Mouse (Mus musculus): ENCODE measurements around the gene Nectin1. TPM values are rescaled to one million over a fixed set of nuclear protein-coding genes. Genes with fewer than 3 reads are reported as not detected.

Gene Nectin1
- polyA plus RNA-seq, 1 experiment from 2014 or later = 10.9 TPM

GRCm38 (mm10) chr9:43719407-43719839, 24.4 kb upstream of the Nectin1 start:
- no peak overlapping the region for H3K27ac ChIP-seq (ENCODE audit: low read depth, low read length)
- no peaks in the 10 kb centered on the region for H3K4me1 ChIP-seq (ENCODE audit: control insufficient read depth, insufficient read depth, low read length)
- H3K4me2 ChIP-seq (ENCODE audit: low read depth) = no peak overlapping the region
- H3K4me3 ChIP-seq (ENCODE audit: low read depth, low read length) = no peak overlapping the region
- H3K9me3 ChIP-seq (ENCODE audit: control insufficient read depth, low read length) = no peaks in the 10 kb centered on the region
- H3K9ac ChIP-seq (ENCODE audit: low read length) = no peak overlapping the region
- 74% methylated on average over 4 of the region's 4 CpGs for WGBS
- DNase-seq (ENCODE audit: low spot score) (no peak), ATAC-seq (ENCODE audit: insufficient read depth, low FRiP score, low TSS enrichment) (no peak)
- H3K27me3 ChIP-seq (ENCODE audit: control insufficient read depth, insufficient read depth, low read length) = no peaks in the 10 kb centered on the region
- no peaks in the 10 kb centered on the region for H3K36me3 ChIP-seq (ENCODE audit: control insufficient read depth, insufficient read depth, low read length)

- no peaks in the 10 kb centered on the region for H3K27me3 ChIP-seq (ENCODE audit: control insufficient read depth, insufficient read depth, low read length)
- H3K9ac ChIP-seq (ENCODE audit: low read length) = no peak overlapping the region
- H3K4me3 ChIP-seq (ENCODE audit: low read depth, low read length) = no peak overlapping the region
- ATAC-seq (ENCODE audit: insufficient read depth, low FRiP score, low TSS enrichment) = no peak
- no peak for DNase-seq (ENCODE audit: low spot score)
- 79% methylated on average over 1 of the region's 1 CpGs for WGBS
- H3K36me3 ChIP-seq (ENCODE audit: control insufficient read depth, insufficient read depth, low read length) = no peaks in the 10 kb centered on the region
- no peaks in the 10 kb centered on the region for H3K4me1 ChIP-seq (ENCODE audit: control insufficient read depth, insufficient read depth, low read length)
- no peak overlapping the region for H3K4me2 ChIP-seq (ENCODE audit: low read depth)
- H3K27ac ChIP-seq (ENCODE audit: low read depth, low read length) = no peak overlapping the region
- no peaks in the 10 kb centered on the region for H3K9me3 ChIP-seq (ENCODE audit: control insufficient read depth, low read length)
Observed at GRCm38 (mm10) chr9:43720046-43720445, 23.7 kb upstream of the Nectin1 start.

- Histone ChIP-seq H3K36me3 (ENCODE audit: control insufficient read depth, insufficient read depth, low read length) (no peaks in the 10 kb centered on the region), H3K27me3 (ENCODE audit: control insufficient read depth, insufficient read depth, low read length) (no peaks in the 10 kb centered on the region), H3K27ac (ENCODE audit: low read depth, low read length) (no peak overlapping the region), H3K4me3 (ENCODE audit: low read depth, low read length) (no peak overlapping the region), H3K4me1 (ENCODE audit: control insufficient read depth, insufficient read depth, low read length) (no peaks in the 10 kb centered on the region), H3K9ac (ENCODE audit: low read length) (no peak overlapping the region), H3K9me3 (ENCODE audit: control insufficient read depth, low read length) (no peaks in the 10 kb centered on the region), H3K4me2 (ENCODE audit: low read depth) (no peak overlapping the region)
- ATAC-seq (ENCODE audit: insufficient read depth, low FRiP score, low TSS enrichment) (no peak), DNase-seq (ENCODE audit: low spot score) (no peak)
- WGBS = 32% methylated on average over 4 of the region's 4 CpGs
Observed at GRCm38 (mm10) chr9:43724093-43724492, 19.7 kb upstream of the Nectin1 start.

- DNase-seq (ENCODE audit: low spot score) (no peak), ATAC-seq (ENCODE audit: insufficient read depth, low FRiP score, low TSS enrichment) (no peak)
- Histone ChIP-seq H3K27me3 (ENCODE audit: control insufficient read depth, insufficient read depth, low read length) (no peaks in the 10 kb centered on the region), H3K27ac (ENCODE audit: low read depth, low read length) (no peak overlapping the region), H3K4me2 (ENCODE audit: low read depth) (no peak overlapping the region), H3K36me3 (ENCODE audit: control insufficient read depth, insufficient read depth, low read length) (no peaks in the 10 kb centered on the region), H3K4me3 (ENCODE audit: low read depth, low read length) (no peak overlapping the region), H3K9ac (ENCODE audit: low read length) (no peak overlapping the region), H3K9me3 (ENCODE audit: control insufficient read depth, low read length) (no peaks in the 10 kb centered on the region), H3K4me1 (ENCODE audit: control insufficient read depth, insufficient read depth, low read length) (peaks cover 9% of the 10 kb centered on the region)
- WGBS = 16% methylated on average over 10 of the region's 10 CpGs
Observed at GRCm38 (mm10) chr9:43729450-43730266, 14.1 kb upstream of the Nectin1 start.

GRCm38 (mm10) chr9:43730284-43731027, 13.3 kb upstream of the Nectin1 start:
- Histone ChIP-seq H3K4me2 (ENCODE audit: low read depth) (no peak overlapping the region), H3K4me3 (ENCODE audit: low read depth, low read length) (no peak overlapping the region), H3K36me3 (ENCODE audit: control insufficient read depth, insufficient read depth, low read length) (no peaks in the 10 kb centered on the region), H3K9ac (ENCODE audit: low read length) (no peak overlapping the region), H3K4me1 (ENCODE audit: control insufficient read depth, insufficient read depth, low read length) (peaks cover 9% of the 10 kb centered on the region), H3K27me3 (ENCODE audit: control insufficient read depth, insufficient read depth, low read length) (no peaks in the 10 kb centered on the region), H3K27ac (ENCODE audit: low read depth, low read length) (no peak overlapping the region), H3K9me3 (ENCODE audit: control insufficient read depth, low read length) (no peaks in the 10 kb centered on the region)
- peak; percentile 72 for DNase-seq (ENCODE audit: low spot score)
- ATAC-seq (ENCODE audit: insufficient read depth, low FRiP score, low TSS enrichment) = no peak; the same call in 1 of the 2 replicates
- 13% methylated on average over 21 of the region's 22 CpGs for WGBS

- H3K9ac ChIP-seq (ENCODE audit: low read length) = no peak overlapping the region
- H3K9me3 ChIP-seq (ENCODE audit: control insufficient read depth, low read length) = no peaks in the 10 kb centered on the region
- ATAC-seq (ENCODE audit: insufficient read depth, low FRiP score, low TSS enrichment) (no peak), DNase-seq (ENCODE audit: low spot score) (no peak)
- H3K27me3 ChIP-seq (ENCODE audit: control insufficient read depth, insufficient read depth, low read length) = no peaks in the 10 kb centered on the region
- peaks cover 9% of the 10 kb centered on the region for H3K4me1 ChIP-seq (ENCODE audit: control insufficient read depth, insufficient read depth, low read length)
- H3K4me3 ChIP-seq (ENCODE audit: low read depth, low read length) = no peak overlapping the region
- WGBS = 81% methylated on average over 6 of the region's 6 CpGs
- no peak overlapping the region for H3K4me2 ChIP-seq (ENCODE audit: low read depth)
- no peaks in the 10 kb centered on the region for H3K36me3 ChIP-seq (ENCODE audit: control insufficient read depth, insufficient read depth, low read length)
- no peak overlapping the region for H3K27ac ChIP-seq (ENCODE audit: low read depth, low read length)
Observed at GRCm38 (mm10) chr9:43731880-43732279, 11.9 kb upstream of the Nectin1 start.

- no peaks in the 10 kb centered on the region for H3K9me3 ChIP-seq (ENCODE audit: control insufficient read depth, low read length)
- no peak for ATAC-seq (ENCODE audit: insufficient read depth, low FRiP score, low TSS enrichment)
- H3K4me3 ChIP-seq (ENCODE audit: low read depth, low read length) = no peak overlapping the region
- H3K27ac ChIP-seq (ENCODE audit: low read depth, low read length) = no peak overlapping the region
- WGBS = 41% methylated on average over 8 of the region's 8 CpGs
- no peak overlapping the region for H3K9ac ChIP-seq (ENCODE audit: low read length)
- H3K4me1 ChIP-seq (ENCODE audit: control insufficient read depth, insufficient read depth, low read length) = peaks cover 9% of the 10 kb centered on the region
- no peaks in the 10 kb centered on the region for H3K27me3 ChIP-seq (ENCODE audit: control insufficient read depth, insufficient read depth, low read length)
- H3K36me3 ChIP-seq (ENCODE audit: control insufficient read depth, insufficient read depth, low read length) = no peaks in the 10 kb centered on the region
- DNase-seq (ENCODE audit: low spot score) = no peak
- no peak overlapping the region for H3K4me2 ChIP-seq (ENCODE audit: low read depth)
Observed at GRCm38 (mm10) chr9:43732671-43733070, 11.1 kb upstream of the Nectin1 start.

GRCm38 (mm10) chr9:43734952-43735351, 8.8 kb upstream of the Nectin1 start:
- H3K4me3 ChIP-seq (ENCODE audit: low read depth, low read length) = no peak overlapping the region
- H3K27ac ChIP-seq (ENCODE audit: low read depth, low read length) = no peak overlapping the region
- no peaks in the 10 kb centered on the region for H3K36me3 ChIP-seq (ENCODE audit: control insufficient read depth, insufficient read depth, low read length)
- H3K4me1 ChIP-seq (ENCODE audit: control insufficient read depth, insufficient read depth, low read length) = peaks cover 8% of the 10 kb centered on the region
- H3K4me2 ChIP-seq (ENCODE audit: low read depth) = no peak overlapping the region
- DNase-seq (ENCODE audit: low spot score) = no peak
- H3K9ac ChIP-seq (ENCODE audit: low read length) = no peak overlapping the region
- H3K27me3 ChIP-seq (ENCODE audit: control insufficient read depth, insufficient read depth, low read length) = no peaks in the 10 kb centered on the region
- ATAC-seq (ENCODE audit: insufficient read depth, low FRiP score, low TSS enrichment) = no peak
- no peaks in the 10 kb centered on the region for H3K9me3 ChIP-seq (ENCODE audit: control insufficient read depth, low read length)
